Mouse (Mus musculus) MEL (cell line): ENCODE measurements around the gene Cflar. TPM values are rescaled to one million over a fixed set of nuclear protein-coding genes. Genes with fewer than 3 reads are reported as not detected.

Source experiments
- DNase-seq: peaks from one replicate; pipeline ENCODE4 v3.0.0; 2011; ENCODE audit warnings: low read depth, low spot score
- H3K27ac ChIP-seq: 2 replicates; pipeline ENCODE4 v1.5.1; 2012; ENCODE audit warnings: low read depth, mild to moderate bottlenecking, control low read depth, low read length, moderate library complexity; ENCODE audit not compliant: control insufficient read depth
- H3K27me3 ChIP-seq, 2 experiments: fragments of 150-350 bp in 1 of 2; sonication (generic) in 1 of 2; 2 replicates each; pipeline ENCODE4 v1.6.1; 2012; ENCODE audit warnings: low read length in 2 of 2, mild to moderate bottlenecking in 2 of 2, improper control_type of control experiment in 1 of 2, moderate library complexity in 1 of 2; ENCODE audit not compliant: insufficient read depth in 2 of 2, control insufficient read depth in 1 of 2
- H3K36me3 ChIP-seq, 2 experiments: 2 replicates each; pipeline ENCODE4 v1.6.1; 2012 to 2014; ENCODE audit warnings: low read length in 2 of 2, improper control_type of control experiment in 1 of 2, inconsistent platforms in 1 of 2, mild to moderate bottlenecking in 1 of 2; ENCODE audit not compliant: insufficient read depth in 2 of 2, control insufficient read depth in 1 of 2
- H3K4me1 ChIP-seq, 2 experiments: fragments of 150-350 bp in 1 of 2; sonication (generic) in 1 of 2; 2 replicates each; pipeline ENCODE4 v1.6.1; 2012; ENCODE audit warnings: low read length in 2 of 2, improper control_type of control experiment in 1 of 2, mild to moderate bottlenecking in 1 of 2; ENCODE audit not compliant: insufficient read depth in 2 of 2, control insufficient read depth in 1 of 2
- H3K4me3 ChIP-seq, 2 experiments: fragments of 150-350 bp in 1 of 2; sonication (generic) in 1 of 2; 2 replicates each; pipeline ENCODE4 v1.5.1; 2012; ENCODE audit warnings: low read depth in 2 of 2, low read length in 2 of 2, mild to moderate bottlenecking in 2 of 2, moderate library complexity in 2 of 2, control low read depth in 1 of 2, improper control_type of control experiment in 1 of 2; ENCODE audit not compliant: control insufficient read depth in 1 of 2, insufficient read depth in 1 of 2
- H3K79me2 ChIP-seq: 2 replicates; pipeline ENCODE4 v1.6.1; 2012; ENCODE audit warnings: mild to moderate bottlenecking, low read length, moderate library complexity; ENCODE audit not compliant: control insufficient read depth, poor library complexity, insufficient read depth
- H3K9ac ChIP-seq: 2 replicates; pipeline ENCODE4 v1.6.1; 2012; ENCODE audit warnings: low read depth, mild to moderate bottlenecking, control low read depth, low read length, moderate library complexity; ENCODE audit not compliant: control insufficient read depth, poor library complexity, severe bottlenecking
- H3K9me3 ChIP-seq: fragments of 150-350 bp; sonication (generic); replicated peaks from 2 replicates; pipeline ENCODE4 v1.6.1; 2012; ENCODE audit warnings: mild to moderate bottlenecking, low read length, improper control_type of control experiment, moderate library complexity; ENCODE audit not compliant: insufficient read depth
- BHLHE40 ChIP-seq: IDR thresholded peaks from 2 replicates; pipeline ENCODE4 v1.6.1; 2012; ENCODE audit warnings: low read depth, mild to moderate bottlenecking, inconsistent platforms, low read length, improper control_type of control experiment, borderline replicate concordance
- CTCF ChIP-seq, 3 experiments: IDR thresholded peaks in 2 of 3; conservative IDR thresholded peaks in 1 of 3; 2 replicates each; pipeline ENCODE4 v1.5.1; 2011 to 2012; ENCODE audit warnings: low read length in 3 of 3, low read depth in 2 of 3, mild to moderate bottlenecking in 2 of 3, improper control_type of control experiment in 1 of 3, inconsistent platforms in 1 of 3, mixed read lengths in 1 of 3, moderate library complexity in 1 of 3; ENCODE audit not compliant: control insufficient read depth in 1 of 3, insufficient read depth in 1 of 3, poor library complexity in 1 of 3, severe bottlenecking in 1 of 3
- ELF1 ChIP-seq: IDR thresholded peaks from 2 replicates; pipeline ENCODE4 v1.6.1; 2014; ENCODE audit warnings: low read depth, mild to moderate bottlenecking, inconsistent platforms, low read length, improper control_type of control experiment, moderate library complexity
- ETS1 ChIP-seq: IDR thresholded peaks from 2 replicates; pipeline ENCODE4 v1.6.1; 2012; ENCODE audit warnings: low read depth, mild to moderate bottlenecking, inconsistent platforms, low read length, improper control_type of control experiment, moderate library complexity
- GATA1 ChIP-seq: IDR thresholded peaks from 2 replicates; pipeline ENCODE4 v1.6.1; 2011; ENCODE audit warnings: low read depth, low read length, improper control_type of control experiment
- KAT2A ChIP-seq: conservative IDR thresholded peaks from 2 replicates; pipeline ENCODE4 v1.6.1; 2012; ENCODE audit warnings: low read depth, low read length, improper control_type of control experiment, inconsistent platforms
- MAFK ChIP-seq: IDR thresholded peaks from 2 replicates; pipeline ENCODE4 v1.6.1; 2011; ENCODE audit warnings: low read depth, mild to moderate bottlenecking, low read length, improper control_type of control experiment, borderline replicate concordance
- MAX ChIP-seq: IDR thresholded peaks from 2 replicates; pipeline ENCODE4 v1.6.1; 2011; ENCODE audit warnings: low read length, improper control_type of control experiment
- MEF2A ChIP-seq: IDR thresholded peaks from 2 replicates; pipeline ENCODE4 v1.6.1; 2014; ENCODE audit warnings: low read depth, mild to moderate bottlenecking, inconsistent platforms, low read length, improper control_type of control experiment; ENCODE audit not compliant: poor library complexity, insufficient replicate concordance, severe bottlenecking; ENCODE audit errors: extremely low read depth
- MXI1 ChIP-seq: IDR thresholded peaks from 2 replicates; pipeline ENCODE4 v1.6.1; 2011; ENCODE audit warnings: mild to moderate bottlenecking, low read depth, low read length, improper control_type of control experiment
- MYB ChIP-seq: IDR thresholded peaks from 2 replicates; pipeline ENCODE4 v1.6.1; 2011; ENCODE audit warnings: mild to moderate bottlenecking, low read depth, low read length, improper control_type of control experiment
- MYC ChIP-seq: IDR thresholded peaks from 2 replicates; pipeline ENCODE4 v1.6.1; 2011; ENCODE audit warnings: low read depth, mild to moderate bottlenecking, low read length, improper control_type of control experiment, moderate library complexity
- NELFE ChIP-seq: IDR thresholded peaks from 2 replicates; pipeline ENCODE4 v1.6.1; 2011; ENCODE audit warnings: low read depth, low read length, improper control_type of control experiment
- POLR2A ChIP-seq, 2 experiments: IDR thresholded peaks; 2 replicates each; pipeline ENCODE4 v1.6.1; 2011 to 2012; ENCODE audit warnings: low read length in 2 of 2, mild to moderate bottlenecking in 2 of 2, control low read depth in 1 of 2, improper control_type of control experiment in 1 of 2, low read depth in 1 of 2, moderate library complexity in 1 of 2; ENCODE audit not compliant: control insufficient read depth in 1 of 2, insufficient read depth in 1 of 2, poor library complexity in 1 of 2
- RCOR1 ChIP-seq: IDR thresholded peaks from 2 replicates; pipeline ENCODE4 v1.6.1; 2012; ENCODE audit warnings: low read depth, mild to moderate bottlenecking, inconsistent platforms, low read length, improper control_type of control experiment
- SIN3A ChIP-seq: IDR thresholded peaks from 2 replicates; pipeline ENCODE4 v1.6.1; 2012; ENCODE audit warnings: low read length, improper control_type of control experiment, inconsistent platforms
- TAL1 ChIP-seq: IDR thresholded peaks from 2 replicates; pipeline ENCODE4 v1.6.1; 2012; ENCODE audit warnings: mild to moderate bottlenecking, inconsistent platforms, low read length, moderate library complexity, mixed read lengths
- TBP ChIP-seq: IDR thresholded peaks from 2 replicates; pipeline ENCODE4 v1.8.0; 2011; ENCODE audit warnings: low read depth, low read length, improper control_type of control experiment
- TCF12 ChIP-seq: IDR thresholded peaks from 2 replicates; pipeline ENCODE4 v1.6.1; 2014; ENCODE audit warnings: low read depth, mild to moderate bottlenecking, inconsistent platforms, low read length, improper control_type of control experiment, moderate library complexity
- UBTF ChIP-seq: IDR thresholded peaks from 2 replicates; pipeline ENCODE4 v1.6.1; 2012; ENCODE audit warnings: low read depth, mild to moderate bottlenecking, inconsistent platforms, low read length, improper control_type of control experiment, moderate library complexity, borderline replicate concordance; ENCODE audit not compliant: insufficient read depth
- USF2 ChIP-seq, 2 experiments: IDR thresholded peaks; 2 replicates each; pipeline ENCODE4 v1.6.1; 2011 to 2012; ENCODE audit warnings: improper control_type of control experiment in 2 of 2, low read length in 2 of 2, borderline replicate concordance in 1 of 2, inconsistent platforms in 1 of 2, low read depth in 1 of 2, mild to moderate bottlenecking in 1 of 2; ENCODE audit not compliant: insufficient read depth in 1 of 2
- ZNF384 ChIP-seq: IDR thresholded peaks from 2 replicates; pipeline ENCODE4 v1.6.1; 2012; ENCODE audit warnings: low read depth, mild to moderate bottlenecking, inconsistent platforms, low read length, improper control_type of control experiment
- polyA plus RNA-seq, 2 experiments: library from polyadenylated mRNA; stranded (reverse) in 1 of 2; unstranded in 1 of 2; fragments of >175 nt in 1 of 2; fragments of >200 nt in 1 of 2; gene quantifications; 2 replicates each; pipeline versions ENCODE4 v1.2.1 to v1.2.4; 2012; ENCODE audit warnings: low replicate concordance in 2 of 2, low read depth in 1 of 2; ENCODE audit not compliant: insufficient read length in 2 of 2, insufficient read depth in 1 of 2, missing spikeins in 1 of 2
- total RNA-seq: library from RNA; depleted of rRNA; stranded (reverse); fragments of 300-350 nt; gene quantifications from 2 replicates; pipeline ENCODE4 v1.2.3, GENCODE M21; 2012

The Cflar gene
- total and polyA plus RNA-seq, 3 experiments: 13.1 to 13.2 TPM; not detected in 1

DNA sequence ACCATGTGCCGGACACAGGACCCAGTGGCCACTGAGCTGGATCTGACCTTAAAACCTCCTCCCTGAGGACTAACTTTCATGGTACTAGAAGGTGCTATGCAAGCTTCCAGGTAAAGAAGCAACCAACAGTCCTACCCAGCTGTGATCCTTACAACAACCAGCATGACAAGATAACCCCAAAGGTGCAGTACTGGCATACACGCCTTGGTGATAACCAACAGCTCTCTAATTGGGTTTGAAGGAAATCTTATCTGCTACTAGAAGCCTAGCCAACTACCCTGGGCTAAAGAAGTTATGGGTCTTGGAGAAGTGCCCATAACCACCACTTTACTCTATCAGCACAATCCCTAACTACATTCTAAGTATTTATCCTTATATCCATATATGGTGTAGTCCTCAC is 75.0 kb downstream of the Cflar start (continued):
- peak; percentile 72 for TF ChIP-seq TCF12
- TF ChIP-seq MAX: no peak

DNA sequence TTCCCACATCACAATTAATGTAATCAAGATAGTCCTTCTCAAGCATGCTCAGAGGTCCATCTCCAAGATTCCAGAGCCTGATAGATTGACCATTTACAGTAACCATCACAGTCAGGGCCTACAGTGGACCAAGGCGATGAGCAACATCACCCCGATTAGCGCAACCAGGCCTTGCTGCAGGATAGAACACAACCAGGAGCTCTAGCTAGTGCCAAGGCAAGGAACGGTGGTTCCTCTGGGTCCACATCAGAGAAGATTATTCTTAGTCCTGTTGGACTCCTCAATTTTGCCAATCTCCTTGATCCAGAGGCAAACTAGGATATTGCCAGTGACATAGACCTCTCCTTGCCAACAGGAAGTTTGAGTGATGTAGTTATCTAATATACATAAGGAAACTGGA is 77.1 kb downstream of the Cflar start:
- H3K4me3 ChIP-seq: no peak overlapping the region
- TF ChIP-seq ELF1: no peak
- TF ChIP-seq GATA1: no peak
- TF ChIP-seq MYC: no peak
- TF ChIP-seq POLR2A (IDR thresholded peaks at IDR 0.05; ENCODE audit: control insufficient read depth in 1 of 2, insufficient read depth in 1 of 2, low read depth in 1 of 2, low read length in 2 of 2, poor library complexity in 1 of 2): no peak
- no peaks in the 10 kb centered on the region for H3K27me3 ChIP-seq
- H3K27ac ChIP-seq: no peak overlapping the region
- no peaks in the 10 kb centered on the region for H3K9me3 ChIP-seq
- no peaks in the 10 kb centered on the region; a peak in 2 of 4 replicates for H3K4me1 ChIP-seq
- DNase-seq: no peak
- no peaks in the 10 kb centered on the region for H3K79me2 ChIP-seq
- H3K36me3 ChIP-seq: no peaks in the 10 kb centered on the region
- no peak overlapping the region for H3K9ac ChIP-seq

DNA sequence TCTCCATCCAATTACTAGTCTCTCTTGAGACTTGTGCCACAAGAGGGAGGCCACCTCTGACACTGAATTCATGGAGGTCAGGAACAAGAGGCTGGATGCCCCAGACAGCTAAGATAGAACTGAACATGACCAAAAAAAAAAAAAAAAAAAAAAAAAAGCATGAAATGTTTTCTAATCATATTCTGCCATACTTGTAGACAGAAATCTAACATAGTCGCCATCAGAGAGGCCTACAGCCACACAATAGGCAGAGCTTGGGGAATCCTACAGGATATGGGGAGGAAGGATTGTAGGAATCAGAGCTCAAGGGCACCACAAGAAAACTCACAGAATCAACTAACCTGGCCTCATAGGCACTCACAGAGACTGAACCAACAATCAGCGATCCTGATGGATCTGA is 83.4 kb downstream of the Cflar start:
- TF ChIP-seq ZNF384: peak; percentile 64; the same call in 1 of the 2 replicates
- no peak for TF ChIP-seq USF2 (IDR thresholded peaks at IDR 0.05; ENCODE audit: borderline replicate concordance in 1 of 2, insufficient read depth in 1 of 2, low read depth in 1 of 2, low read length in 2 of 2)
- TF ChIP-seq NELFE: no peak
- no peak for TF ChIP-seq UBTF
- TF ChIP-seq TCF12: no peak
- TF ChIP-seq, all 39 proteins: peak for 1
- DNase-seq: no peak
- peak overlapping the region; percentile 89 for H3K27ac ChIP-seq

DNA sequence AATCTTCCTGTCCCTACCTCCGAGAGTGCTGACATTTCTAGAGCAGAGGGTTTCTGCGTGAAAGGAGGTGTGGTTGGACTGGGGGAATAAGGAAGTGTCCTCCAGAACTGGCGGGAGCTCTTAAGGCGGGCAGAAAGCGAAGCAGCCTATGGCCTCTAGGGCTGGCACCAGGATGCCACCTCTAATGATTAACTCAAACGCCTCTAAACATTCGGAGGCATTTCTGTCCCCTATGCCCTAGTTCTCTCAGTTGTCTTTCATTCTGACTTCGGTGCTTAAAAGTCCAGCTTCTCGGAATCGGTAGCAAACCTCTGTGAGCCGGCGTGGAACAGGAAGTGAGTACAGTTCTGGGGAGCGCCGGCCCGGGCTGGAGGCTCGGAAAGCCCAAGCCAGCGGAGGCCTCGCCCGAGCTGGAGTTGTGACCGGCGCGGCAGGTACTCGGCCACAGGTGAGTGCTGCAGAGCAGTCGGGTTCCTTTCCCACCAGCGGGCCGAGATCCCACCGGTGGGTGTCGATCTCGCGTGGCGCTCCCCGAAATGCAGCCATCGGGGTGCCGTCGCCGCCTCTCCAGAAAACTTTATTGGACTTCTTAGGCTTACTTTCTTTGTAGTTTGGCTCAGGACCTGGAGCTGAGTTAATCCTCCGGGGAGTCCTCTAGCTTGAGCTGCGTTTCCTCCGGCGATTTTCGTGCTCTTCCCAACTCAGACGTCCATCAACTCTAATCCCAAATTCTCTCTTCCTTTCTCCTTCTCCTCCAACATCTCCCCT is 84.2 kb downstream of the Cflar start, which contains the start of gene Casp8:
Gene Casp8 (plus strand): TSS at position 84 of the 768 bp plus-strand sequence.
- H3K4me1 ChIP-seq: peaks cover 0 to 9% of the 10 kb centered on the region in 2 experiments; a peak in 2 of 4 replicates
- peak; percentile 93 for DNase-seq
- peaks cover 23% of the 10 kb centered on the region for H3K79me2 ChIP-seq
- H3K9ac ChIP-seq: peak within 1 kb of the TSS; percentile 88
- peaks cover 0 to 14% of the 10 kb centered on the region in 2 experiments; a peak in 2 of 4 replicates for H3K36me3 ChIP-seq
- no peaks in the 10 kb centered on the region for H3K9me3 ChIP-seq
- H3K4me3 ChIP-seq: peak within 1 kb of the TSS; percentile 63 to 80
- H3K27ac ChIP-seq: peak within 1 kb of the TSS; percentile 89
- no peaks in the 10 kb centered on the region for H3K27me3 ChIP-seq
- TF ChIP-seq MYC (no peak), KAT2A (no peak), ETS1 (no peak), TBP (peak; percentile 83), SIN3A (peak; percentile 75), TAL1 (no peak), MXI1 (no peak; the same call in 1 of the 2 replicates), MAX (no peak; the same call in none of the 2 replicates), NELFE (peak; percentile 70), MEF2A (no peak), CTCF (IDR thresholded peaks at IDR 0.05 in 2 of 3, conservative IDR thresholded peaks at IDR 0.05 in 1 of 3; ENCODE audit: control insufficient read depth in 1 of 3, insufficient read depth in 1 of 3, low read depth in 2 of 3, low read length in 3 of 3, poor library complexity in 1 of 3, severe bottlenecking in 1 of 3) (0 out of 6 replicates have a peak, but pooled peaks of 1 of the 3 experiments have one; percentile 8), RCOR1 (no peak), BHLHE40 (no peak), MAFK (no peak), MYB (no peak)

More for the DNA sequence above, 83.4 kb downstream of the Cflar start:
- peaks cover 0 to 9% of the 10 kb centered on the region in 2 experiments; a peak in 2 of 4 replicates for H3K4me1 ChIP-seq
- H3K4me3 ChIP-seq: peak overlapping the region; percentile 40 to 80; a peak in 3 of 4 replicates
- H3K36me3 ChIP-seq: peaks cover 0 to 14% of the 10 kb centered on the region in 2 experiments; a peak in 2 of 4 replicates
- peak overlapping the region; percentile 88 for H3K9ac ChIP-seq
- peaks cover 23% of the 10 kb centered on the region for H3K79me2 ChIP-seq
- no peaks in the 10 kb centered on the region for H3K9me3 ChIP-seq
- no peaks in the 10 kb centered on the region for H3K27me3 ChIP-seq
